Mouse (Mus musculus) 416B (cell line): Measurements from ENCODE around the gene Olfr457.
"Not testable (repeated sequence)": the region's sequence is repeated elsewhere in the genome, so short reads cannot be mapped to it uniquely, and the experiment has no call there.

Experiments
- DNase-seq: peaks from one replicate; pipeline ENCODE4 v3.0.0; 2011; ENCODE audit warnings: low read depth

The Olfr457 gene

DNA sequence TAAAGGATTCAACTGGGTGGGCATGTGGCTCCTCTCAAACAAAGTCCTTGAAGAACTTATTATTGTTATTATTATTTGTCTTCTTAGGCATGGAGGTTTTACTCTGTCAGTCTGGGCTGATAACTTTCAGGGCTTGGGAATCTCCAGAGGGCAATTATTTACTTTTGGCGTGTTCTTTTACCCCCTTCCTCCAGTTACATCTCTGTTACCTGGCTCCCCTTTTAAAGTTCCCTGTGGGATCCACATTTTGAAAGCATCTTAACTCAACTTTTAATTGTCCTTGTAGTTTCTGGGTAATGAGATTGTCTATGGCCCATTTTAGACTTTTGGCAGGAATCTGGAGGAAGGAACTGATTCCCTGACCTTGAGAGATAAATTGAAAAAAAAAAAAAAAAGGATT lies at the start of gene Olfr457:
Gene Olfr457 (minus strand): TSS at position 101 of the 400 bp plus-strand sequence.
- no peak for DNase-seq

DNA sequence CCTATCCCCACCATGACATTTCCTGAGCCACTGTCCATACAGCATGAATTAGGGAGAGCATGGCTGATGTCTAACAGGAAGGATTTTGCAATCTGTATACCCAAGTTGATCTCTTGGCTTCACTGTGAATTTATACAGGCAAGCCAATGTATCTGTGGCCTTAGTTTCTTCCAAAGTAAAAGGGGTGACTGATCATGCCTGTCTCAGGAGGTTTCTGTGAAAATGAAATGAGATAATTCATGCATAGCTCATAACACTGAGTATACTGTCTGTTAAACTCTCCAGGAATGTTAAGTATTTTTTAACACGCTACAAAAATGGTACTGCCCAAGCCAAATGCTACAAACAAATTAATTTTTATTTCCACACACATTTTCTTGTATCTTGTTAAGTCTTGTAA lies 37.3 kb upstream of the Olfr457 start:
- DNase-seq = no peak

GRCm38 (mm10) chr6:42509311-42509710 lies 33.2 kb upstream of the Olfr457 start:
- DNase-seq = no peak

- DNase-seq = no peak
These were observed 27.3 kb upstream of the Olfr457 start for GRCm38 (mm10) chr6:42503478-42503877.

DNA sequence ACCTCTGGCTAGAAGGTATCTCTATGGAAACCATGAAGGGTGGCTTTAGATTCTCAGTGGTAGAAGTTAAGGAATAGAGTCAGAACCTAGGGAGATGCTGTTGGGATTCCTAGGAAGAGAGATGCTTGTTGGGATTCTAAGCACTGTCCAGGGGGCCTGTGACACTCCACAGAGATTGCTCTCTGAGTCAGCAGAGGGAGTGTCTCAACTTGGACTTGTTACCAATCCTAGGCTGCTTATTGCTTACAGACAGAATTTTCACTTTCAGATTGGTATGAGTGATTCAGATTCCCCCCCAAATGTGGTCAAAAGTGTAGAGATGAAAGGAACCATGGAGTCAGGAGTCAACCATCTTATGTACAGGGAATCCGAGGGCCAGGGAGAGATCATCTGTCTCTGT lies 13.6 kb upstream of the Olfr457 start:
- no peak for DNase-seq

DNA sequence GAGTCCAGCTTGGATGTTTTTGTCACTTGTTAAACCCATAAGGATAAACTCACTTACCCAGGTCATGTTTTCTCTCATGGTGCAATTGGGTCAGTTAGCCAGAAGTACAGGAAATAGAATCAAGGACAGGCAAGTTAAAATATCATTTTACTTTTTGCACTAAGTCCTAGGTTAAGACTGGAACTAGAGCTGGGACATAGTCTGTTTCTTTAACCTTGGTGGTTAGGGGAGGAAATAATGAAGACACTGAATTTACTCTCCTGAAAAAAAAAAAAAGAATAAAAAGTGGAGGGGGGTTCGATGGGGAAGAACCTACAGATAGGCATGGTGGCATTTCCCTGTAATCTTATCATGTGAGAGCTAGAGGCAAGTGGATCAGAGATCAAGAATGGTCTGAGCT lies 11.0 kb upstream of the Olfr457 start, which contains the start of gene Olfr456:
Gene Olfr456 (minus strand): TSS at position 101 of the 400 bp plus-strand sequence.
- DNase-seq = no peak

GRCm38 (mm10) chr6:42484633-42485032 lies 8.5 kb upstream of the Olfr457 start:
- DNase-seq = no peak

GRCm38 (mm10) chr6:42471298-42471697 lies 4.8 kb downstream of the Olfr457 start:
- not testable (repeated sequence) for DNase-seq

DNA sequence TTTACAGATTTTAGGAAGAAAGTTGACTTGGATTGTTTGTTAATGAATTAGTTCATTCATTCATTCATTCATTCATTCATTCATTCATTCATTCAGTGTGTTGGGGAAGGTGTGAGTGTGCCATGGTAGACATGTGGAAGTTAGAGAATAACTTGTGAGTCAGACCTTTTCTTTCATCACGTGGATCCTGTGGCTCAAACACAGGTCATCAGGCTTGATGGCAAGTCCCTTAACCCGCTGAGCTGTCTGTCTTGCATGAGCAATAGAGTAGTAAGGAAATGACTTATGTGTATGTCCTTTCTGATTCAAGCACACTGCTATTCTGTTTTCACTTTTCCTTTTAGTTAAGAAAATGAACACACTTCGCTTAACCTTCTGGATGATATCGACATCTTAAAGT lies 5.6 kb downstream of the Olfr457 start:
- DNase-seq = peak; percentile 7

DNA sequence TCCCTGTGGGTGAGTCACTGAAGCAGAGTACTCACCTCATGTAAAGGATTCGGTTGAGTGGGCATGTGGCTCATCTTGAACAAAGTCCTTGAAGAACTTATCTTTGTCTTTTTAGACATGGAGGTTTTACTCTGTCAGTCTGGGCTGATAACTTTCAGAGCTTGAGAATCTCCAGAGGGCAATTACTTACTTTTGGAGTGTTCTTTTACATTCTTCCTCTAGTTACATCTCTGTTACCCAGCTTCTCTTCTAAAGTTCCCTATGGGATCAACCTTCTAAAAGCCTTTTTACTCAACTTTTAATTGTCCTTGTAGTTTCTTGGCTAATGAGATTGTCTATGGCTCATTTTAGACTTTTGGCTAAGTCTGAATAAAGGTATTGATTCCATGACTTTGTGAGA lies 11.0 kb downstream of the Olfr457 start, which contains the start of gene Olfr458:
Gene Olfr458 (minus strand): TSS at position 101 of the 400 bp plus-strand sequence.
- DNase-seq = no peak

- DNase-seq = no peak
These were observed 28.8 kb downstream of the Olfr457 start for GRCm38 (mm10) chr6:42447381-42447780.

DNA sequence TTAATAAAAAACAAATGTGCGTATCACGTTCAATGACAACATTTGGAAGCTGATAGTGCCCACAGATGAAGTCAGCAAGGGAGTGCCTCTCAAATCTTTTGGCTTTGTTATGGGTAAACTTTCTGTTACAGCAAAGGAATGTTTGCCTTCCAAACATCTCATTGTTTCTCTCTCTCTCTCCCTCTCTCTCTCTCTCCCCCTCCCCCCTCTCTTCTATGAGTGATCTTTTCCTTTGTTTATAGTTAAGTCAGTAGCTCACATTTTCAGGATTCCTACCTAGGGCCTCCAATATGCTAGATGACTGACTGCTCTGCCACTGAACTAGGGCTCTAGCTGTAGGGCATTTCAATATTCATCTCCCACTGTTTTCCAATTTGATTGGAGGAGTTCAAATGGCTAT lies 31.6 kb downstream of the Olfr457 start:
- DNase-seq = no peak

- DNase-seq = no peak
These were observed 34.7 kb downstream of the Olfr457 start for GRCm38 (mm10) chr6:42441395-42441794.

GRCm38 (mm10) chr6:42435490-42435889 lies 40.6 kb downstream of the Olfr457 start:
- no peak for DNase-seq

GRCm38 (mm10) chr6:42434446-42434845 lies 41.7 kb downstream of the Olfr457 start, which contains the start of gene Tas2r126:
Gene Tas2r126 (plus strand): TSS chr6:42434535.
- DNase-seq = no peak

- DNase-seq = peak; percentile 49
These were observed 42.6 kb downstream of the Olfr457 start for GRCm38 (mm10) chr6:42433554-42433953.

GRCm38 (mm10) chr6:42426337-42426736 lies 49.8 kb downstream of the Olfr457 start:
- no peak for DNase-seq

DNA sequence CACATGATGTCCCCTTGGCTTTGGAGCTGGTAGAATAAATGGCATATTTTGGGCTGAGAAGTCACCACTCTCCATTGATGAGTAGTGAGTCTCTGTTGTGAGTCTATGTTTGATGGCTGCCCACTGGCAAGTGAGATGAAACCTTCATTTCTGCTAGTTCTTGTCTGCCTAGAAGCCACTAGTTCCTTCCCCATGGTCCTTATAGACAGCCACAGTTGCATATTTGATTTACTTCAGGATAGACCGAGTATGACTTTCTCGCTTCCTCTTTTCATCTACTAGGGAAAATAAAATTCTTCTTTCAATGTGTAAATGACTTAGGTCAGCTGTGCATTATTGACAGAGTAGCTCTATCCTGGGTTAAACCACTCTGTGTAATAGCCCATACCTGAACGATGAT lies 51.7 kb downstream of the Olfr457 start:
- DNase-seq = no peak

DNA sequence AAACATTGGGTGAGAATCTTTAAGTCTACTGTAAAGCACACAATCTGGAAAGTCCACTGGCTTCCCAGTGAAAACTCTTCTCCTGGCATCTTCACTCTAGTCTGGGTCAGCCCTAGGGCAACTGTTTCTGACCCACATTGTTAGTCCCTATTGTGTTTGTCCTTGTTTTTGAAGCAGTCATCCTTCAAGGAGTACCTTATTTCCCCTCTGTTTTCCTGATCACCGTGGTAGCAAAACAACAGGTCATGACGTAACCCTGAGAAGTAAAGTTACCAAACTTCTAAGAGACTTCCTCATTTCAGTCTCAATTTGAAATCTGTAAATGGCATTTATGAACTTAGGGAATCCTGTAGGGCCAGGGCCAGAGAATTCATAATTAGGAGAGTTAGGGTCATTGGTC lies 54.7 kb downstream of the Olfr457 start:
- peak; percentile 50 for DNase-seq

DNA sequence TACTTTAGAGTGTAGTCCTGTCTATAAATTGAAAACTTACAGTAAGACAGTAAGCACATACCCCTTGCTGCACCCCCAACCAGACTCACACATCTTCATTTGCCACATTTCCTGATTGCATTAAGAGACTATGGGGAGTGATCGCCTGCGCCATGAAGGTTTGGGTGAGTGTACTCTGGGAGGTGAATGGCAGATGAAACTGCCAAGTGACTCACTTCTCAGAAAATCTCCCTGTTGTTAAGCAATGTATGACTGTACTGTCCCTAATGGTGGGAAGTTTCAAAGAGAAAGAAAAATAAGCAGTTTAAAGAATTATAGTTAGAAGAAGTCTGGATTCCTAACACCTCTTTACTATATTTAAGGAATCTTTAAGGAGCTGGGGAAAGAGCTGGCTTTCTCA lies 56.7 kb downstream of the Olfr457 start:
- peak; percentile 73 for DNase-seq
